Mouse (Mus musculus) liver, embryonic 12.5 days (tissue): ENCODE results near the gene Asic2. TPM values are rescaled to one million over a fixed set of nuclear protein-coding genes. Genes with fewer than 3 reads are reported as not detected.

Experiments used
- ATAC-seq: fragments of 200-750 bp; cut with Nextera tagmentation; 2 replicates; pipeline ENCODE4 v1.8.0; 2017; ENCODE audit warnings: moderate number of reproducible peaks, mild to moderate bottlenecking, moderate library complexity
- H3K27ac ChIP-seq: fragments of 300-500 bp; sonication (generic); 2 replicates; pipeline ENCODE4 v1.5.1; 2016; ENCODE audit warnings: mild to moderate bottlenecking
- H3K27me3 ChIP-seq: fragments of 300-500 bp; sonication (generic); replicated peaks from 2 replicates; pipeline ENCODE4 v1.6.1; 2016; ENCODE audit warnings: mild to moderate bottlenecking, moderate library complexity
- H3K36me3 ChIP-seq: fragments of 300-500 bp; sonication (generic); 2 replicates; pipeline ENCODE4 v1.6.1; 2016; ENCODE audit warnings: mild to moderate bottlenecking, moderate library complexity
- H3K4me1 ChIP-seq: fragments of 300-500 bp; sonication (generic); 2 replicates; pipeline ENCODE4 v1.6.1; 2016
- H3K4me2 ChIP-seq: fragments of 300-500 bp; sonication (generic); 2 replicates; pipeline ENCODE4 v1.6.1; 2016; ENCODE audit warnings: mild to moderate bottlenecking, moderate library complexity
- H3K4me3 ChIP-seq: fragments of 300-500 bp; sonication (generic); 2 replicates; pipeline ENCODE4 v1.5.1; 2016; ENCODE audit warnings: mild to moderate bottlenecking, moderate library complexity
- H3K9ac ChIP-seq: fragments of 300-500 bp; sonication (generic); 2 replicates; pipeline ENCODE4 v1.6.1; 2016; ENCODE audit warnings: mild to moderate bottlenecking, moderate library complexity
- H3K9me3 ChIP-seq: fragments of 300-500 bp; sonication (generic); replicated peaks from 2 replicates; pipeline ENCODE4 v1.6.1; 2016; ENCODE audit warnings: mild to moderate bottlenecking, moderate library complexity
- WGBS: fragments of 180-500 bp; shearing (Covaris S2); methylation state at CpG from one replicate; pipeline ENCODE4 v1.1.7; 2016; ENCODE audit not compliant: insufficient replicate concordance; 5-methylcytosine and 5-hydroxymethylcytosine counted together
- polyA plus RNA-seq: library from polyadenylated mRNA; unstranded; fragments of >200 nt; fragmentation: Nextera tagmentation; extraction: Ambion mirVana; gene quantifications from 2 replicates; pipeline ENCODE4 v1.2.1, GENCODE M21; 2016

Gene Asic2
- polyA plus RNA-seq, 1 experiment from 2014 or later: 0.06 TPM

DNA sequence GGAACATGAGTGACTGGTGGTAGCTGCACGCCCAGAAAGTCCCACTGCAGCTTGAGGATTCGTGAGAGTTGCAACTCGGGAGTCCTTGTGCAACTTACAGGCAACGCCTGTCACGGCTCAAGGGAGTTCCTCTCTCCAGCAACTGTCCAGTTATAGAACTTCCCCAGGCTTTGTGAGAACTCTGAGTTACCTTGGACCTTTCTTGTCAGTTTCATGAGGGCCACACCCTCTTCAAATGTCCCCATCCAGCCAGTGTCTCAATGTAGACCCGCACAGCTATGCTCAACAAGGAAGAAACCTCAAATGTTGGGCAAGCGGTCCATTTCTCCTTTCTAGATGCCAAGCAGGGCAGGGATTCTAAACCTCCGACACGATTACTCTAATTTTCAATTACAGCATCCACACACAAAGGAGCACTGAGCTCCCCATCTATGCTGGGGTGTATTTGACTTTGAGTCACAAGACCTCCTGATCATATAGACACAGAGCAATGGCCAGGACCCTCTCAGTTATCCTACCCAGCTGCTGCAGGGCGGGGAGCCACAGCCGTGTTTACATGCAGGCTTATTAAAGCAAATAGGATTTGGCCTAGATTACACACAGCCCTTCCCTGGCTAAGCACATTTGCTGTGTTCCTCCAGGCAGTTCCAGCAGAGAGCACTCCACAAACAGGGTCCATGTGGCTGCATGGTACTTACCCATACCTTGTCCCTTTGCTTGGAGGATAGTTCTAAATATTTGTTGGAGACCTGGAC lies 161.2 kb downstream of the Asic2 start:
- H3K9me3 ChIP-seq: no peaks in the 10 kb centered on the region
- ATAC-seq: no peak
- H3K4me2 ChIP-seq: no peak overlapping the region
- H3K27me3 ChIP-seq: no peaks in the 10 kb centered on the region
- H3K4me1 ChIP-seq: no peaks in the 10 kb centered on the region
- H3K9ac ChIP-seq: no peak overlapping the region
- 56% methylated on average over 11 of the region's 11 CpGs for WGBS
- H3K36me3 ChIP-seq: no peaks in the 10 kb centered on the region
- H3K27ac ChIP-seq: no peak overlapping the region
- H3K4me3 ChIP-seq: no peak overlapping the region

DNA sequence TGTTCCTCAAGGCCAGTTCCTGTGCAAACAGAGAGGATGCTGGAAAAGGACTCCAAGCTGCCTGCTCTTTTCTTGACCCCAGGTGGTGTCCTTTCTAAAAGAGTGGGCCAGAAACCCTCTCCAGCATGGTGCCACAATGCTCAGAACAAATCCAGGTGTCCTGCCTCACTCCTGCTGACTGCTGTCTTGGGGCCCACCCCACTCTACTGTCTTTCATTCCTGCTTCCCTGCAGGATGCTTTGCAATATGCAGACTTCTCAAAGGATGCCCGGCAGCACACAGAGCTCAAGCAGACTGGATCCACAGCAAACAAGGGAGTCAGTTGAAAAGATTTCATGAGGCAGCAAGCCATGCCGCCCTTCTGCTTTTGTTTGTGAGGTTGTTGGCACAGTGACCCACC lies 164.7 kb downstream of the Asic2 start:
- H3K4me3 ChIP-seq: no peak overlapping the region
- H3K4me2 ChIP-seq: no peak overlapping the region
- no peak overlapping the region for H3K27ac ChIP-seq
- no peak overlapping the region for H3K9ac ChIP-seq
- no peaks in the 10 kb centered on the region for H3K4me1 ChIP-seq
- no peaks in the 10 kb centered on the region for H3K9me3 ChIP-seq
- H3K36me3 ChIP-seq: no peaks in the 10 kb centered on the region
- no peak for ATAC-seq
- 49% methylated on average over 2 of the region's 2 CpGs for WGBS
- no peaks in the 10 kb centered on the region for H3K27me3 ChIP-seq

DNA sequence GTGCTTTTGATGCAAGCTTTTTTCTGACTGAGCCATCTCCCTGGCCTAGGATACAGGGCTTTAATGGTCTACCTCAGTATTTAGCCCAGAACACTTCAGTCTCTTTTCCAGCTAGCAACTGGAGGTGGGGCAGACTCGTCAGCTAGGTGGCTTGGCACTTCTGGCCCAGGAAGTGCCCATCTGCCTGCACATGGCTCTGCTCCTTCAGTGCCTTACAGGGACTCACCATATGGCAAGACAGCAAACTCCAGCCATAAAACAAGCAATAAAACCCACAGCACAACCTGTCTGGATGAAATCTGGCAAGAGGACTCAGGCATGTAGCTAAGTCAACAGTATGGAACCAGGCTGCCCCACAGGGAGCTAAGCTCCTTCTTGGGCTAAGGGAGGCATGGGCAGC lies 165.6 kb downstream of the Asic2 start:
- Histone ChIP-seq H3K9ac (no peak overlapping the region), H3K27me3 (no peaks in the 10 kb centered on the region), H3K36me3 (no peaks in the 10 kb centered on the region), H3K27ac (no peak overlapping the region), H3K4me1 (no peaks in the 10 kb centered on the region), H3K4me3 (no peak overlapping the region), H3K9me3 (no peaks in the 10 kb centered on the region), H3K4me2 (no peak overlapping the region)
- ATAC-seq: no peak
- 44% methylated on average over 1 of the region's 1 CpGs for WGBS

DNA sequence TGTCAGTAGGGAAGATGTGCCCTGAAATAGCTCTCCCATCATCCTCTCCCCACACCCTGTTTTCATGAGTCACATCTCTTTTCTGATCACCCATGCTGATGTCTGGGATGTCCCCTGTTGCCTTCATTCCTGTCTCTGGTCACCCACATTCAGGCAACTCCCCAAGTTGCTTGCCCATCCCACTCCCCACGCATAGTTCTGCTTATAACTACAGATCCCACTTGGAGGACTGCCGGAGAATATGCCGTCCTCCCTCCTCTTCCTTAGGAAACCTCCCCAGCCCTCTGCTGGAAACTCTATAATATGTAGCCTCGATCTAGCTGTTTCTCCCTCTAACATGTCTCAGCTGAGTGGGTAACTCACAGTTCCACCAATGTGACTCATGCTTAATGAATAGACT lies 167.4 kb downstream of the Asic2 start:
- Histone ChIP-seq H3K27me3 (no peaks in the 10 kb centered on the region), H3K4me3 (no peak overlapping the region), H3K9ac (no peak overlapping the region), H3K9me3 (no peaks in the 10 kb centered on the region), H3K4me2 (no peak overlapping the region), H3K36me3 (no peaks in the 10 kb centered on the region), H3K4me1 (no peaks in the 10 kb centered on the region), H3K27ac (no peak overlapping the region)
- 56% methylated on average over 4 of the region's 4 CpGs for WGBS
- ATAC-seq: no peak

DNA sequence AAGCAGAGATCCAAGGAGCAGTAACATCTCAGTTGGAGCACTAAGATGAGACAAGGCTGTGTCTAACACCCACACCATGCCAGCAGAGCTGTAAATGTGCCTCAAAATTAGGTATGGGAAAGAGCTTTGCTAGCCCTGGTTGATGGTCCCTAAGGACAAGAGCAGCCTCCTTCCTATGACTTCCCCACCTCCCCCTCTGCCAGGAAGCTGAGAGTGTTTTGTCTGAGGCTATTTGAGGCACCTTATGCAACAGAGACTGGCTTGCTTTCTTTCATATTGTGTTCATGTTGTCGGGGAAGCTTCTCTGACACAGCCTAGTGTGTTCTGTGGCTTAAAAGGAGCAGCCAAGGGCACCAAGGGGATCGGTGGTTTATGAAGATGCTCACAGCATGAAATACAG lies 174.7 kb downstream of the Asic2 start:
- ATAC-seq: no peak
- Histone ChIP-seq H3K9me3 (no peaks in the 10 kb centered on the region), H3K4me3 (no peak overlapping the region), H3K27me3 (no peaks in the 10 kb centered on the region), H3K27ac (no peak overlapping the region), H3K9ac (no peak overlapping the region), H3K36me3 (no peaks in the 10 kb centered on the region), H3K4me1 (no peaks in the 10 kb centered on the region), H3K4me2 (no peak overlapping the region)
- 60% methylated on average over 2 of the region's 2 CpGs for WGBS

DNA sequence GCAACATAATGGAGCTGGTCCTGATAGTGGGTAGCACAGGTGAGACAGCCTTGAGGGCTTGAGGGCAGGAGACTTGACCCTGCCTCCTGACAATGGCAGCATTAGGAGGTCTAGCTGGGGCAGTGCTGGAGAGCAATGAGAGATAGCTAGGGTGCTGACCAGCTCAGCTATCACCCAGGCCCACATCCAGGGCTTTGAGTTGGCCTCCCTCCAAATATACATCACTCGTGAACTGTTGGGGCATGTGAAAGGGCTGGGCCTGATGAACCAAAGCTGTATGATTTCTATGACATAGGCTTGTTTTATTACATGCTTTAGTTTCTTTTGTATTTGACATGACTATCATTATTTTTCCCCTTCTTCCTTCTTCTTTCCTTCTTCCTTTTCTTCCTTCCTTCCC lies 176.7 kb downstream of the Asic2 start:
- Histone ChIP-seq H3K4me2 (no peak overlapping the region), H3K9ac (no peak overlapping the region), H3K4me3 (no peak overlapping the region), H3K4me1 (no peaks in the 10 kb centered on the region), H3K27me3 (no peaks in the 10 kb centered on the region), H3K27ac (no peak overlapping the region), H3K36me3 (no peaks in the 10 kb centered on the region), H3K9me3 (no peaks in the 10 kb centered on the region)
- ATAC-seq: no peak
- WGBS: 60% methylated on average over 1 of the region's 1 CpGs

DNA sequence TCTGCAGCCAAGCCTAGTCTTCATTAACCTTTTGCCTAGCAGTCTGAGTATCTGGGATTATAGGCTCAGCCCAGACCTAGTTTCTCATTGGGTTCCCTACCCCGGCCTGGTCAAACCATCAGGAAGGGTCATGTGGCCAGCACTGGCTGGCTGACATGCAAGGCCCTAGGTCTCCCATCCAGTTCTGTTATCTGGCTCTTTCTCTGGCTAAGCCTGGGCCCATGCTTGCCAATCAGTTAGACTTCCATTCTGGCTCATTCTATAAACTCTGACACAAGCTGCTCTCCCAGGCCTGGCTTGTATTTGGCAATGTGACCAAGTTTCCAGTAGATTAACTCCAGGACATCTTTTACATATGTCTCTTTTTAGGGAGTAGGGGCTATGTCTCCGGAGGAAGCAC lies 187.7 kb downstream of the Asic2 start:
- Histone ChIP-seq H3K27ac (no peak overlapping the region), H3K9me3 (no peaks in the 10 kb centered on the region), H3K36me3 (no peaks in the 10 kb centered on the region), H3K4me3 (no peak overlapping the region), H3K4me2 (no peak overlapping the region), H3K4me1 (no peaks in the 10 kb centered on the region), H3K27me3 (no peaks in the 10 kb centered on the region), H3K9ac (no peak overlapping the region)
- 66% methylated on average over 2 of the region's 2 CpGs for WGBS
- ATAC-seq: no peak

DNA sequence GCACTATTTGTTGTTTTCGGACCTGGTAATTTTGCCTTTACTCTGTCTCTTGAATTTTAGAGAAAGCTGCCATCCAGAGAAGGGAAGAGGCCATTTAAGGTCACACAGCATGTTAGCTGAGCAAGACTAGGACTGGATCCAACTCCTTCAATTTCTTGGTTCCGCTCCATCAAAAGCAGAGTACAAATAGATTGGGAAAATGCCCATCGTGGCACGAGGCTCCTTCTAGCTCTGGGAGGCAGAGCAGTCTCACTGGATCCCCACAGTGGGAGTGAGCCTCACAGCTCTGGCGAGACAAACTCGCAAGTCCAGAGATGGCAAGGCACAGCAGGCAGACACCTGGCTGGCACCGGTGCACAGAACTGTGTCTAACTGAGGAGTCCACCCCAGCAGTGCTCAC lies 188.4 kb downstream of the Asic2 start:
- Histone ChIP-seq H3K9ac (no peak overlapping the region), H3K4me1 (no peaks in the 10 kb centered on the region), H3K9me3 (no peaks in the 10 kb centered on the region), H3K27ac (no peak overlapping the region), H3K36me3 (no peaks in the 10 kb centered on the region), H3K4me2 (no peak overlapping the region), H3K4me3 (no peak overlapping the region), H3K27me3 (no peaks in the 10 kb centered on the region)
- no peak for ATAC-seq
- 71% methylated on average over 7 of the region's 7 CpGs for WGBS

DNA sequence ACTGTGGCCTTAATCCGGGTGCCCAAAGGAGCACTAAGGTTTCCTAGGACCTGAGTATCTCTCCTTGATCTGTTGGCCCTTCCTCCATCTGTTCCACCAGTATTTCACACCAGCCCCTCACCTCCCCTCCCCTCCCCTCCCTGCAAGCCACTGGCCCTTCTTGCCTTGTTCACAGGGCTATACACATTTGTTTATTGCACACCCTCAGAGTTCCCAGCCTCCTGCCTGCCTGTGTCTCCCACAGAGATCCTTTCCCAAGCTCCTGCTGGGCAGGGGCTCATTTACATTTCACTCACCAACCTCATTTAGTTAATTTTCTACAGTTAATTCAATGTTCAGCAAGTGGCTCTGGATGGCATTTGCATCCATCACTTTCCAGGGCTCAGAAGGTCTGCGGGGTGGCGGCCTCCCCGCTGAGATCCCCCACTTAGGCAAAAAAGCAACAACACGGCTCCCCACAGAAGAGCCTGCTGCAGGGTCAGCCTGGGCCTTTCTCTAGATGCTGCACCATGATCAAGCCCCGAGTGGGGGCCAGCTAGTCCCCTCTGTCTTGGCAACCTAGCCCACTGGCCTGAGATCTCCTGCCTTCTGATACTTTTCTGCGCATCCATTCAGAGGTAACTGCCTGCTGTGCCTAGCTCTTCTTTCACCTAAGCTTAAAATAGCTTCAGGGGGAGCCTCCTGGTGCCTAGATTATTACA lies 196.9 kb downstream of the Asic2 start:
- Histone ChIP-seq H3K9me3 (no peaks in the 10 kb centered on the region), H3K36me3 (no peaks in the 10 kb centered on the region), H3K27me3 (no peaks in the 10 kb centered on the region), H3K9ac (no peak overlapping the region), H3K27ac (no peak overlapping the region), H3K4me3 (no peak overlapping the region), H3K4me2 (no peak overlapping the region), H3K4me1 (no peaks in the 10 kb centered on the region)
- WGBS: 23% methylated on average over 7 of the region's 7 CpGs
- no peak for ATAC-seq

DNA sequence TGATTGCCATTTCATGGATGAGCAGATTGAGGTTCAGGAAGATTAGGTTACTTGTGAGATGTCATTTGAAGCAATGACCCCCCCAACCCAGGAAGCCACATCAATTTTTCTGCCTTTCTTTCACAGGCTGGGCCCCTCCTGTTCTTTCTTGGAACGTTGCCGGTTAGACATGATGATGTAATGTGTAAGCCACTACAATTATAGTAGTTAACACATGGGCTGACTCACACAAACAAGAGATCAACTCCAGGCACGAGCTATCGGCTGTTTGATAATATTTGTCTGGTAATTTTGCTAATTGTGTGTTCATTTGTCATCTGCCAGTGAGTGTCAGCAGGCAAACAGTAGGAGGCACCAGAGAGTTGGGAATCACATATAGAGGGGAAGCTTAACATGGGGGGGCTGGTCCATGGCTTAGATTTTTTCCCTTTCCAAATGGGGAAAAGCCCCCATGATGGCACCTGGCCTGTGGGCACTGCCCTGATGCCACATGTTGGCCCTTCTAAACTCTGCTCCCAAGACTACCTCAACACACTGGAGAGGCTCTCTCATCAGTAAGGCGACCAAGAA lies 198.5 kb downstream of the Asic2 start:
- no peak for ATAC-seq
- Histone ChIP-seq H3K9ac (no peak overlapping the region), H3K27ac (no peak overlapping the region), H3K36me3 (no peaks in the 10 kb centered on the region), H3K4me2 (no peak overlapping the region), H3K27me3 (no peaks in the 10 kb centered on the region), H3K4me1 (no peaks in the 10 kb centered on the region), H3K9me3 (no peaks in the 10 kb centered on the region), H3K4me3 (no peak overlapping the region)
- 49% methylated on average over 5 of the region's 5 CpGs for WGBS

DNA sequence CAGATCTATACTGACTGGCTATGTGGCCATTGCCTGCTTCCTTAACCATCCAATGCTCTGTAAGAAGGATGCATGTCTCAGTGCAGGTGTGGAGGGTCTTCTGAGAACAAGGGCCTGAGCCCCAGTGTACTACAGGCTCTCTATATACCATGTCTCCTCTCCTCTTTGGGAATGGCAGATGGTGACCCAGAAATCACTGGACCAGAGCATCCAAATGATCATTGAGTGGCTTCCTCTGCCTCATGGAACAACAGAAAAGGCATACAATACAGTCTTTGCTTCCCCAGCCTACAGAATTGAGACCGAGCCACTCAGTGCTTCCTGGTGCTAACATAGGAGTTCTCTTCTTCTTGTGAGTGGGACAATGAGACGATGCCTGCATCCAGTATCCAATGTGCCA lies 200.0 kb downstream of the Asic2 start:
- H3K27ac ChIP-seq: no peak overlapping the region
- no peak for ATAC-seq
- H3K4me1 ChIP-seq: no peaks in the 10 kb centered on the region
- H3K4me3 ChIP-seq: no peak overlapping the region
- no peaks in the 10 kb centered on the region for H3K27me3 ChIP-seq
- H3K9me3 ChIP-seq: no peaks in the 10 kb centered on the region
- H3K36me3 ChIP-seq: no peaks in the 10 kb centered on the region
- 52% methylated on average over 2 of the region's 2 CpGs for WGBS
- no peak overlapping the region for H3K4me2 ChIP-seq
- no peak overlapping the region for H3K9ac ChIP-seq

DNA sequence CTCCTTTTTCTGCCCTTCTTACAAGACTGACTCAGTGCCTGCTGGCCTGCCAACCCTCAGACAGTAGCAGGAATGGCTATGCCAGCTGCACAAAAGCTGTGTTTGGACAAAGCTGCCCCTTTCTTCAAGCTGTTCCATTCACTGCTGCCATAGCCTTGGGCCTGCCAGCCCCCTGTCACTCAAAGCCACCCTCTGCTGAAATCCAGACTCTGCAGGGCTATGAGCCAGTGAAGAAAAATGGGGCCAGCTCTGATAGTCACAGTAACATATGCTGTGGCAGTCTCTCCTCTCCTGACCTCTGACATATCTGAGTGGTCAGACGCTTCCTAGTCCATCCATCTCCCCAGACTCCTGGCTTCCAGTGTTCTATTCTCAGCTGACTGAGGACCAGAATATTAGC lies 200.5 kb downstream of the Asic2 start:
- H3K27ac ChIP-seq: no peak overlapping the region
- no peak overlapping the region for H3K9ac ChIP-seq
- no peaks in the 10 kb centered on the region for H3K4me1 ChIP-seq
- H3K27me3 ChIP-seq: no peaks in the 10 kb centered on the region
- no peak overlapping the region for H3K4me2 ChIP-seq
- no peak for ATAC-seq
- no peaks in the 10 kb centered on the region for H3K36me3 ChIP-seq
- H3K9me3 ChIP-seq: no peaks in the 10 kb centered on the region
- WGBS: 53% methylated on average over 1 of the region's 1 CpGs
- H3K4me3 ChIP-seq: no peak overlapping the region
